Mouse (Mus musculus): ENCODE results near the gene Atp8b4.
"Not testable (repeated sequence)": the region's sequence is repeated elsewhere in the genome, so short reads cannot be mapped to it uniquely, and the experiment has no call there.

Gene Atp8b4

GRCm38 (mm10) chr2:126500521-126500920 is at the start of gene Atp8b4:
Gene Atp8b4, minus strand, starts transcription at chr2:126500674.
- DNase-seq (ENCODE audit: low spot score in 2 of 2) = no peak

GRCm38 (mm10) chr2:126549681-126550080 is 49.2 kb upstream of the Atp8b4 start:
- DNase-seq (ENCODE audit: low spot score in 2 of 2) = no peak

GRCm38 (mm10) chr2:126546392-126546791 is 45.9 kb upstream of the Atp8b4 start:
- DNase-seq (ENCODE audit: low spot score in 2 of 2) = no peak

DNA sequence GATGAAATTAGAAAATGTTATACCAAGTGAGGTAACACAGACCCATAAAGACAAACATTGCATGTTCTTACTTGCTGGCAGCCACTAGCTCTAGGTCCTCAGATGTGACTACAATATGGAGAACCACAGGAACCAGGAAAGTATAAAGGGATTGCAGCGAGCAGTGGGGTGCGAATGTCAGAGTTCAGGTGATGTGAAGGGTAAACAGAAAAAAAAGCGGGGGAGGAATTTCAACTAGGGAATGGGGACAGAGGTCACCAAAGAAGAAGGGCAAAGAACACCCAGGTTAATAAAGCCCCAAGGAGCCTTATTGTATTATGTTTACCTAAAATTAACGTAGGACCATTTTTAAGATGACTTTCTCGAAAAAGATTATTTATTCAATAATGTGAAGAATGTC is 44.8 kb upstream of the Atp8b4 start:
- DNase-seq (ENCODE audit: low spot score in 2 of 2) = no peak

DNA sequence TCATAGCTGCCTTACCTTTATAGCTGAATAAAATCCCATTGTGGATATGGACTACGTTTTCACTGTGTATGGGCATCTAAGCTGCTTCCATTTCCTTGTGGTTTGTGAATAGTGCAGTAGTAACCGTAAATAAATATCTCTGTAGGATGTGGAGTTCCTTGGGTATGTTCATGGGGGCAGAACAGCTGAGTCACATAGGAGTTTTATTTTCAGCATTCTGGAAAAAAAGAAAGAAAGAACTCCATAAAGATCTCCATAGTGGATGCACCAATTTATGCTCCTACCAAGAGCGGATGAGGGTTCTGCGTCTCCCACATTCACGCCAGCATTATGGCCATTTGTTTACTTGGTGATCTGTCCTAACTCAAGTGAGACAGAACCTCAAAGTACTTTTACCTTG is 41.7 kb upstream of the Atp8b4 start:
- DNase-seq (ENCODE audit: low spot score in 2 of 2) = no peak

GRCm38 (mm10) chr2:126540390-126540925 is 40.0 kb upstream of the Atp8b4 start:
- no peak for DNase-seq (ENCODE audit: low spot score in 2 of 2)

DNA sequence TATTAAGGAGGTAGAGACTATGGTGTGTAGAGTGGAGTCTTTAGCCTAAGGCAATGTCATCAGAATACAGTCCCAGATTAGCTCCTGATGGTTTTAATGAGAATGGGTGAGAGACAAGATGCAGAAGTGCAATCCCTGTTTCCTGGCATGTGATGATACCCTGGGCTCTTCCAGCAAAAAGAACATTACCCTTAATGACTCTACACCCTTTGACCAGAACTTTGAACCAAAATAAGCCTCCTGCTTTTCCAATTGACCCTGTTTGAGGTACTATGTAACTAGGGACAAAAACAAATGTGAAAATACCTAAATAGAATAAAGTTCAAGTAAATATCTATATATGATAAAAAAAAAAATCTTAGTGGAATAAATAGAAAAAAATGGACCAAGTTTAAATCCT is 37.2 kb upstream of the Atp8b4 start:
- DNase-seq (ENCODE audit: low spot score in 2 of 2) = no peak

DNA sequence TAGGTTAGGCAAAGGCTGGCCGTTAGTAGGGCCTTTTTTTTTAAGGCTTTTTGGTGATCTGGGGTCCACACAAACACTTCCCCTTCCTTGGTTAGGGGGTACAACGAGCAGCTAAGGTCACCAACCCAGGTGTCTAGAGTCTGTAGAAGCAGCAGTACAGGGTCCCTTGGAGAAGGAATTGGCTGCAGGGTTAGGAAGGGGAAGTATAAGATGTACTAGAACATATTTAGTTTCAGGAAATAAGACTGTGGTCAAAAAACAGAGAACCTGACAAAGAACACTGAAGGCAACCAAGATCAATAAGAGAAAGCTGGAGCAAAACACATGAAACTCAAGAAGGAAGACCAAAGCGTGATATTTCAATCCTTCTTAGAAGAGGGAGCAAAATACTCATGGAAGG is 30.1 kb upstream of the Atp8b4 start:
- no peak for DNase-seq (ENCODE audit: low spot score in 2 of 2)

- no peak for DNase-seq (ENCODE audit: low spot score in 2 of 2)
Observed at GRCm38 (mm10) chr2:126527461-126527860, 27.0 kb upstream of the Atp8b4 start.

GRCm38 (mm10) chr2:126524271-126524670 is 23.8 kb upstream of the Atp8b4 start:
- DNase-seq (ENCODE audit: low spot score in 2 of 2) = no peak

- DNase-seq (ENCODE audit: low spot score in 2 of 2) = not testable (repeated sequence)
Observed at GRCm38 (mm10) chr2:126523101-126523745, 22.7 kb upstream of the Atp8b4 start.

DNA sequence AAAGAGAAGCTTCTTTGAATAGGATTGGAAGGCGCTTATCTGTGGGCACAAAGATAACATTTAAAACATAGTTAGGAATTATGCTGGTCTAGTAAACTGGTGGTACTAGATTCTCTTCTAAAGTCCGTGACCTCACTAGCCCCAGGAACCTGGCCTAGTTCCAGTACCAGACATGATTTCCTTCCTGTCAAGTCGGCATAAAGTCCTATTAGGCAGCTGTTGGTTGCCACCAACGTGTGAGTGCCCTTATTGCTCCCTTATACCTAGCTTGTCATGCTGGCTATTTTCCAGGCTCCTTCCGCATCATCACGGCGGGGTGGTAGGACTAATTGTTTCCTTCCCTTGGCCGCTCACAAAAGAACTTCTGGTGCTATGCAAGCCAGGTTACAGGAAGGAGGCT is 21.6 kb upstream of the Atp8b4 start:
- DNase-seq (ENCODE audit: low spot score in 2 of 2) = no peak

DNA sequence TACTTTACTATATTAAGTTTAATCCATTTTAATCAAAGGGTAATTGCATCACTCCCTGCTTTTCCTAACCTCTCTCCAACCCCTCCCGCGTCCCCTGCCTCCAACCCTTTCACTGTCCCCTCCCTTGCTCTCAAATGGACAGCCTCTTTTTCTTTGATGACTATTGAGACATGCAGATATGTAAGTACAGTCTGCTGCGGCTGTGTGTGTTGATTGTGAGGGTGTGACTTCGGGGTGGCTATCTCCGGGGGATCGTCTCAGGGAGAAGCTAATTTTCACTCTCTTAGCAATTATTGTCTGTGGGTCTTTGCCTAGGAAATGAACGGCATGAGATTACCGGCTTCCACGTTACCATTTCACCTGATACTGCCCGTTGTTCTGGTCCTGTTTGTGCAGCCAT is 21.0 kb upstream of the Atp8b4 start:
- no peak for DNase-seq (ENCODE audit: low spot score in 2 of 2)

DNA sequence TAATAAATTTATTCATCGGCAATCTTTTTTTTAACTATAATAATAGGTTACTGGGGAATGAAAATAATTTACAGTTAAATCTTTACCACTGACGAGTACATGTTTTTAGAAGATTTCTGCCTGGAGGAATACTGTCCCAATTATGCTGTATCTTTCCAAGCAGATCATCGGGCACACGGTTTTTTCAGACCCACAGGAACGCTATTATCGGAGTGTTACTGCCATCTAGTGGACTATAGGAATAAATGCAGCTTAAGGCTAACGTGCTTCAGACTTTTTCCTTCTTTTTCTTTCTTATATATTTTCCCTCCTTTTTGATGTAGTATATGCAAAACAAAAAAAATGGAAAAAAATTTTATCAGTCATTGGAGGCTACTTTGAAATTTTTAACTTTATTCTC is 20.4 kb upstream of the Atp8b4 start:
- DNase-seq (ENCODE audit: low spot score in 2 of 2) = no peak

DNA sequence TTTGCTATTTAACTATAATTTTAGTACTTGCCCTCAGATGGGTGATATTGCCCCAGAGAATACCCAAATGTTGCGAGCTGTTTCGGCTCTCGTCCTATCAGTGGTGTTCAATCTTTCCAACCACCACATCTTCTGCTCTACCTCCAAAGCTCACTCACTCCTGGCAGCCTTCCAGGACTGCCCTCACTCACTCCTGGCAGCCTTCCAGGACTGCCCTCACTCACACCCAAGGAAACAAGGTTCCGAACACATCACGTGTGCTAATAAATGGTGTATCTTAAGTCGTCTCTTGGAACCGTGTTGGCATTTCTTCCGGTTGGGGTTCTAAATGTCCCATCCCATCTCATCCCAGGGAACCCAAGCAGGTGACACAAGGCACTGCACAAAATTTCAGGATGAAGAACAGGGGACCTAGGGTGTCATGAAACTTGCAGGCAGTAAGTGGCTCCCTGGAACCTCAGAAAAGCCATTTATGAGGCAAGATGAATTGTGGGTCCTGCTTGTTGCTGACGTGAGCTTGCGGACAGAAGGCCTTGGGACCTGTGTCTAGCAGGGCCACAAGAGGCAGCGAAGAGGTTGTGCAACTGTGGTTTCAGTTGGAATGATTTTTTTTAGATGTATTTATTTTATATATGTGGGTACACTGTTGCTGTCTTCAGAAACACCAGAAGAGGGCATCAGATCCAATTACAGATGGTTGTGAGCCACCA is 19.6 kb upstream of the Atp8b4 start:
- no peak for DNase-seq (ENCODE audit: low spot score in 2 of 2)

- no peak for DNase-seq (ENCODE audit: low spot score in 2 of 2)
Observed at GRCm38 (mm10) chr2:126515069-126515826, 14.8 kb upstream of the Atp8b4 start.

GRCm38 (mm10) chr2:126508228-126508627 is 7.8 kb upstream of the Atp8b4 start:
- no peak for DNase-seq (ENCODE audit: low spot score in 2 of 2)

GRCm38 (mm10) chr2:126507477-126507876 is 7.0 kb upstream of the Atp8b4 start:
- DNase-seq (ENCODE audit: low spot score in 2 of 2) = no peak

DNA sequence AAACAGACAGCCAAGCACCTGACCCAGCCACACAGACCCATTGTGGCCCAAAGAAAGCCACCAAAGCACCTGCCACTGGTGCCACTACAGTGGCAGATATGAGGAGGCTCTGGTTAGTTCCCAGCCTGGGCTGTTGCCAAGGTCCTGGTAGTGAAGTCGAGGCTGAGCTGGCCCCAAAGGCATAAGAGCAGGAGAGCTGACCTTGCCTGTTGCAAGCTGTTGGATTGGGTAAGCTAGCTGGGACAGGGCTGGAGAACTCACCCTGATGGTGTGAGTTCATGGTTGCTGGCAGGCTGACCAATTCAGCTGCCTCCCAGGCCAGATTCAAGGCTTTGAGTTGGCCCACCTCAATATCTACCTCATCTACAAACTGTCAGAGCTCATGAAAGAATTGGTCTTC is 4.7 kb upstream of the Atp8b4 start:
- DNase-seq (ENCODE audit: low spot score in 2 of 2) = no peak

DNA sequence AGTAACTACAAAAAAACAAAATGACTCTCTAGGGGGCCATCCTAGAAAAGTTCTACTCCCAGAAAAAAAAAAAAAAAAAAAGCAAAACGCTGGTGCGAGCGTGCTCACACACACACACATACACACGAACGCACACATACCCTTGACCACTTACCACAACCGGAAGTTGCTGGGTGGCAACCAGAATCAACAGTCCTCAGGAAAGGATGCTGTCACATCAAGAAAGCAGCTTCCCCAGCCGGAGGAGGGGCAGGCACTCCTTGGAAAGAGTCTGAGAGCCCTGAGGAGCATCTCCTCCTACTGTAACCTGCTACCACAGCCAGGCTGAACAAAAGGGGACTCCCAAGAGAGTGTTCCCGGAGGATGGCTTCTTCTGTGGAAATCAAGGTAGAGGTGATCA is 744 bp downstream of the Atp8b4 start:
- DNase-seq (ENCODE audit: low spot score in 2 of 2) = peak; percentile 16 to 17

DNA sequence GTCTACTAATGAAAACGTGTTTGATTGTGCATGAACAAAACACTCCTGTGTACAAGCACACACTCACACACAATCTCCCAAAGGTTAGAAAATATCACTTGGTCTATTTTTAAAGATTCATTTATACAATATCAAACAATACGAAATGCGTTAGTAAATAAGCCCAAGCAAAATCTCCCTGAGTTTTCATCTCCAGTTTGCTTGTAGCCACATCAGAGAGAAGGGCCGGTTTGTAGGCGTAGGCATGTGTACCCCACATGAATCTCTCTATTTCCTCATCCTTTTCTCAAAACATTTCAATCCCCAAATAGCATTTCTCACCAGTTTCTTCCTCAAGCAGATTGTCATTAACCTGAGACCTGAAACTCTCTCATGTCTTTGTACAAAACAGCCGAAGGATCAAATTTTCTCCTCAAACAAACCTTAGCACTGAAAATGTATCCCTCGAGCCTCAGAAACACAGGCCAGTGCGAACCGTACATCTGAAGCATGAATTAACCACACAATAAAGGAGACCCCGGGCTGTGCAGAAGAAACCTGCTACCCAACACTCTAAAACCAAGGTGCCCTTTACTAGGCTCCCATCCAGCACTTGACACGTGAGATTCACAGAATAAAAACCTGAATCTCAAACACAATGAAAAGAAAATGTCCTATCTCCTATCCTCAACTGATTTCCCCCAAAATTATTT is 1.6 kb downstream of the Atp8b4 start:
- DNase-seq (ENCODE audit: low spot score in 2 of 2) = no peak

GRCm38 (mm10) chr2:126496838-126497237 is 3.6 kb downstream of the Atp8b4 start:
- peak in 1 of 2 experiments; percentile 23 for DNase-seq (ENCODE audit: low spot score in 2 of 2)
